Mouse (Mus musculus): ENCODE measurements around the gene Gm28036.

- TF ChIP-seq CTCF (IDR thresholded peaks at IDR 0.05; ENCODE audit: extremely low read depth, insufficient read depth, low read length) (0 out of 2 replicates have a peak, but pooled peaks have one; percentile 17), POLR2A (IDR thresholded peaks at IDR 0.05; ENCODE audit: extremely low read depth, insufficient read depth, low read length) (no peak)
Observed at GRCm38 (mm10) chr2:156151538-156151937, 24.6 kb upstream of the Gm28036 start.

Measured in cortical plate, adult 2 months (tissue).